Mouse (Mus musculus) ES-CJ7 (cell line): Measurements from ENCODE around the gene Tnfaip2.
A peak's percentile ranks its signal among the peaks of the same experiment; 100 is the strongest.

Experiments
- DNase-seq: peaks from one replicate; pipeline ENCODE4 v3.0.0; 2011; ENCODE audit warnings: low read depth, low spot score

Tnfaip2 gene

DNA sequence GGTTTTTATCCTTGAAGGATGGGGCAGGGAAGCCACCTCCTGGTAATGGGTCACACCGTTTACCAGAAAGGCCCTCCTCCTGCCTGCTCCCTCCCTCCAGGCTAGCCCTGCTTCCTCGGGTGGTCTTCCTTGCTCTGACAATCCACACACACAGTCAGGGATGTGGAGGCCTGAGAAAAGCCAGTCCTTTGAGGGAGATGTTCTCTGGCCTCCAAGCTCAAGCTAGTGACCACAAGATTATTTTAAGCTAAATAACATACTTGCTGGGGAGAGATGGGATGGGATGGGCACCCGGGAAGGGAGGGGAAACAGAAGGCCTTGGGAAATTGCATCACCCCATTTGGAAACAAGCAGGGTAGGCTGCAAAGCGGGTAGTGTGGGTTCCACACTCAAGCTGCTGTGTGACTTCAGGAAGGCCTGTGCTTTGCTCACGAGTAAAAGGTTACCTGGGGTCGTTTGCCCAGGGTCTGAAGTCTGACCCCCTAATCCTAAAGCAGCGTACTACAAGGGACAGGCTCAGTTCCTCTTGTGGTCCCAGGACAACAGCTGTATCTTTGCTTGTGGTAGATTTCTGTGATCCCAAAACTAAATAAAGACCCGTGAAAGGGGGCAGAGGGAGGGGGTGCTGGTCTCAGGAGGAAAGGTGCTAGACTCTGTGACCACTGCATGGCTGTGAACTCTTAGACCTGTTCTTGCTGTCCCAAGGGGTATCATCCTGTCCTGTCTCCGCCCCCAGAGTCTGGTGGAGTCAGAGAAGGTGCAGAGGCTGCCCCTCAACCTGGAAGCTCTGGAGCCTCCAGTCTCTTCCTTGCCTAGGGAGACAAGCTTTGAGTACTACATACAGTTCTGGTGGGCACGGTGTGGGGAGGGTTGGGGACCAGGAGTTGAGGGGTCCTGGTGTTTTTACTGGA is 1.9 kb downstream of the Tnfaip2 start:
- no peak for DNase-seq

- DNase-seq = no peak
These were observed 3.1 kb downstream of the Tnfaip2 start for GRCm38 (mm10) chr12:111445161-111445889.

DNA sequence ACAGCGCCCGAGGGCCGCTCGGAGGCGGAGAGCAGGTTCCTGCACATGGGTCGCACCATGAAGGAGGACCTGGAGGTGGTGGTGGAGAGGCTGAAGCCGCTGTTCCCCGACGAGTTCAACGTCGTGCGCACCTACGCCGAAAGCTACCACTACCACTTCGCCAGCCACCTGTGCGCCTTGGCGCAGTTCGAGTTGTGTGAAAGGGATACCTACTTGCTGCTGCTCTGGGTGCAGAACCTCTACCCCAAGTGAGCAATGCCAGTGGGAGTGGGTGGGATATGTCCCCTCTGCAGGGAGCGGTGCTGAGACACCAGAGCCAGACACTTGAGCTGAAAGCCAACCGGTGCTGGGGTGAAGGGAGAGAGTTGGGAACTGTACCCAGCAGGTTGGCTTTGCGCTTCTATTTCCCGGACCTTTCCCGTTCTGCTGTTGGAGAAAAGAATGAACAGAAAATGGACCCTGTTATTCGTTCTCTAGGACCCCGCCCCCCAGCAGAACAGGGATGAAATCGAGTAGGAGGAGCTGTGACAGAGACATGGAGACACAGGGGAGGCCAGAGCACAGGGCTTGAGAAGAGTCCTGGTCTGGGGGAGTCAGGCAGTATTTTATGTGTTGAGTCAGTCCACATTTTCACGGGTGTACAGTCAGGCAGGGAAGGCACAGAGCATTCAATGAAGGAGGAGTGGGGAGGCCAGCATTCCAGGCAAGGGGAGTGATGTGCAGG is 3.8 kb downstream of the Tnfaip2 start:
- DNase-seq = no peak

DNA sequence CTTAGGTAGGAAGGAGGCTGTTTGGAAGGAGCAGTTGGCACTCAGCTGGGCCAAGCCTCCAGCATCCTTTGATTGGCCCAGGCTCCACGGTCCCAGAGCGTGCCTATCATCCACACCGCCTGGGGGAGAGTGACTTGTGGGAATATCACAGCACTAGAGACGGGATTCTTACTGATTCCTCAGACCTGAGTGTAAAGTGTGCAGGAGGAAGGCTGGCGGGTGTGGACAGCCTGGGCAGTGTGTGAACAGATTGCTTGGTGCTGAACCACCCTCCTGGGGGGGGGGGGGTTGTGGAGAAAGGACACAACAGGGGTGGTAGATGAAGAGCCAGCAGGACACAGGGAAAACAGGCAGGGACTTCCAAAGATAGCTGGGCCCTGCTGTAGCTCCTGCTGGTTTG is 4.5 kb downstream of the Tnfaip2 start:
- no peak for DNase-seq

DNA sequence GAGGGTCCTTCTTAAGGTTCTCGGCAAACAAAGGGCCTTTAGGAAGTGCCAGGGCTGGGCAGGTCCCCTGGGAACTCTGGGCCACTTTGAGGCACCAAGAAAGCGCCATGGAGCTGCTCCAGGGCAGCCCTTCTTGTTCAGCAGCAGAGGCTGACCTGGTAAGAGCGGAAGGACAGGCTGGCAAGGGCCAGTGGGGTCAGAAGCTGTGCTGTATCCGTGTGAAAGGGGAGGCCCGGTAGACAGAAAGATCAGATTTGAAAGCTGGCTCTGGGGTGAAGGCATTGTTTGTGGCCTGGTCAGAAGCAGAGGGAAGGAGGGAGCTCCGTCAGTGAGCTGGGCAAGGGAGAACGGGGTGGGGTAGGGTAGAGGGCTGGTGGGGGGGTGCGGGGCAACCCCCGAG is 5.1 kb downstream of the Tnfaip2 start:
- DNase-seq = no peak

- no peak for DNase-seq
These were observed 5.9 kb downstream of the Tnfaip2 start for GRCm38 (mm10) chr12:111447898-111448760.

DNA sequence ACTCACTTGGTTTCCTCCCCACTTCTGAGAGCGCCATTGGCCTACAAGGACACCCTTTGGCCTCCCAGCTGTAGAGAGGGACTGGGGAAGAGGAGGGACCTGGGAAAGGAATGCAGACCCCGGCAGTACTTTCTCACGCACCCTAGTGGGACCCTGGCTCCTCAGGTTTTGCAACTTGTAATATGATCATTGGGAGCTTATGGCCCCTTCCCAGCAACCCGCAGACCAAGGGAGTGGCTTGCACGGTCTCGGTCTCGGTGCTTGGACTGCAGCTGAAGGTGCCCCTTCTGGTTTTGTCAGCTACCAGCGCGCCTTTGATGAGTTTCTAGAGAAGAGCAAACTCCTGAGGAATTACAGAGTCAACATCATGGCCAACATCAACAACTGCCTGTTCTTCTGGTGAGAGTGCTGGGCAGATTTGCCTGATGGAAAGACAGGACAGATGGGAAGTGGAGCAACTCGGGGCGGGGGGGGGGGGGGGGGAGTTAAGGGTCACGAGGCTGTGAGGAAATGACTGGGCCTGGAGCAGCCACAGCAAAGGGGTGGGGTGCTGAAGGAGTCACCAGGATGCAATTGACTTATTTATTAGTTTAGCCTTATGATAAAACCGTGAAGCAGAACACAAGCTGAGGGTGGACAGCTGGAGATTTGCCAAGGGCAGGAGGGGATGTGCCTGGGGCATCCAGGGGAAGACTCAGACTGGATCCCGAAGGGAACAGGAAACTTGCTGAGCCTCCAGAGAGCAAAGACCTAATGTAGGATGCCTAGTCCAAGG is 6.8 kb downstream of the Tnfaip2 start:
- DNase-seq = no peak

DNA sequence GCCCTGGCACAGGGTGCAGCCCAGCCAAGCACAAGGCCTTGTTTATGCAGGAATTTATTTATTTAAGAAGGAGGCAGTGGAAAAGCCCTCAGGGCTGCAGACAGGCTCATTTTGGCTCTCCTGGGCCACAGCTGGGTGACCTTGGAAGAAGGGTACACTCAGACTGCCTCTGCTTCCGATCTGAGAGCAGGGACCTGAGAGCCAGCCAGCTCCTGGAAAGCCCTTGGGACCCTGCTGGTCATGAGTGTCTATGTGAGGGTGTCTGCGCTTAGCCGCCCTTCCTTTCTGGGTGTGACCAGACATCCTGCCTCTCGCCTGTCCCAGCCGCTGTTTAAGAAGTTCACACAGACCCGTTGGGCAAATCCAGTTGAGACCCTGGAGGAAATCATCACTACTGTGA is 8.1 kb downstream of the Tnfaip2 start:
- peak; percentile 40 for DNase-seq

- DNase-seq = no peak
These were observed 9.3 kb downstream of the Tnfaip2 start for GRCm38 (mm10) chr12:111451561-111451960.

GRCm38 (mm10) chr12:111454021-111454420 is 11.8 kb downstream of the Tnfaip2 start:
- no peak for DNase-seq

DNA sequence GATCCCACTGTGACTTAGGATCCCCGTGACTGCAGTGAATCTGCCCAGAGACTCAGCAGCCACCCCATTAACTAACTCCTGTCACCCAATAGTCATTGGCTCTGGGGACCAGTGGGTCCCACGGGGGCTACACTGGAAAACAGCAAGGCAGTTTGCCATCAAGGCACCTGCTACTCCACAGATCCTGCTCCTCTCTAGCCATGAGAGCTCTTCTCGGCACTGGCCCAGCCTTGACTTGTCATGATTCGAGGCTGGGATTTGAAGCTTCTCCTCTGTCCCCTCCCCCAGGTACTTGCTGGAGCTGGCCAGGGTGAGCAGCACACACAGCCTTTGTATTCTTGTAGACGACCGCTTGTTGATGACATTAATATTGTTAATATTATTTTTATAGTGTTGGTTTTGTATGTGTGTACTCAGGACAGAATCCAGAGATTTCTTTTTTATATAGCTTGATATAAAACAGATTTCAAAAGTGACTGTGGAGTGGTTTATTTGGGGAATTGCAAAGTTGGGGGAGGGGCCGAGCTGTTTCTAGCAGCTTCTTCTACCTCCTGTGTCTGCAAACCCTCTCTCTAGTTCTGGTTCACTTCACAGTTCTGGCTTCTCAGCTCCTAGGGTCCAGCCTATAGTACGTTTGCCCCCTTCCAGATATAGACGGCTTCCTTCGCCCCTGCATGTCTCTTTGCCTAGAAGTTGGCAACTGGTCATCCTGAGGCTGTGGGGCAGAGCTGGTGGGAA is 12.4 kb downstream of the Tnfaip2 start:
- DNase-seq = no peak

GRCm38 (mm10) chr12:111455311-111455846 is 13.1 kb downstream of the Tnfaip2 start:
- DNase-seq = no peak

DNA sequence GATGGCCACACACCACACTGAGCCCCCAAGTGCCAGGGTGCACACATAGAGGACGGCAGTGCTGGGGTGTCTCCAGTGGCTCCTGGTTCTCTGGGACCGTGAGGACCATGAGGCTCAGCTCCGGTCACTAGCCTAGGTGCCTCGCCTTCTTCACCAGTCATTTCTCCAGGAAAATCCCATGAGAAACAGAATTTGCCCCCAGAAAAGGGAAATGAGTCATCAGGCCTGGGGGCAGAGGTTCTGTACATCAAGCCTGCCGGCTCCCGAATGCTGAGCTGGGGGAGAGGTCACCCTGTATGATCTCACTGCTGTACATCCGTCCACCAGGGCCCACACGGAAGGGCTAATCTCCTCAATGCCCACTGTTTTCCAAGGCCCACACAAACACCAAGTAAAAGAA is 13.6 kb downstream of the Tnfaip2 start:
- no peak for DNase-seq

DNA sequence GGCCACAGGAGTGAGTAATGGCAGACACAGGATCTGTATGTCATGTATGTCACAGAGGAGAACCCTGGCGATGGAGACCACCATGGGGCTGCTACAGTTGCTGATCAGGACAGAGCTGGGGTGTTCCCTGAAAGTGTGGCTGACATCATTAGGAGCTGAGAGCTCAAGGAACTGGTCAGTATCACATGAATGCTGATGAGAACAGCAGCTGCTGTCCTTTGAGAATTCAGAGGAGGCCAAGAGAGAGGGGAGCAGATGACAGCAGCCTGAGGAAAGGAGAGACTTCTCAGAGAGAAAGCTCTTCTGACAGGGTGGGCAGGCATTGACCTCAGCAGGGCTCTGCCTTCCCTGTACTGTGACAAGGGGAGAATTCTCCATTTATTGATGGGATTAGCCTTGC is 15.5 kb downstream of the Tnfaip2 start:
- no peak for DNase-seq

GRCm38 (mm10) chr12:111463570-111463969 is 21.3 kb downstream of the Tnfaip2 start:
- DNase-seq = no peak

- DNase-seq = no peak
These were observed 24.1 kb downstream of the Tnfaip2 start for GRCm38 (mm10) chr12:111466369-111466768.

GRCm38 (mm10) chr12:111468206-111468605 is 25.9 kb downstream of the Tnfaip2 start:
- no peak for DNase-seq

DNA sequence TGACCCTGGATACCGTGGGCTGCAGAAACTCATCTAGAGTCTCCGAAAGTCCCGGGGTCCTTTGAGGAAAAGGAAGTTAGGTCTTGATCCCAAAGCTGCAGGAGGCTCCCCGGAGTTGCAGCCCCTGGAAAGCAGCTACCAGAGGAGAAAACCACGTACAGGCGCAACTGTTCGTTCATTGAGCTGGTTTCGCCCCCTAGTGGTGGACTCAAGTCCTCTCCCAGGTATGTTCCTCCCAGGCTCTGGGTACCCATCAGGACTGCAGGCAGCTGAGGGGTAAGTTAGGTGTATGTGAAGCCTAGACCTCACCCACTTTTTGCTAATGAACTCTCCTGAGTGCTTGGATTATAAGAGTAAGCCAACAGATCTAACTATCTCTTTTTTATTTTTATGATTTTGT is 27.2 kb downstream of the Tnfaip2 start:
- DNase-seq = peak; percentile 85

GRCm38 (mm10) chr12:111471119-111471518 is 28.9 kb downstream of the Tnfaip2 start:
- no peak for DNase-seq
